ENCODE assay signal across 38 mouse cellular contexts in genomic region chr1:175970710-175971109, GRCm38 (mm10). TPM values are rescaled to one million over a fixed set of nuclear protein-coding genes. Genes with fewer than 3 reads are reported as not detected.
DNase-seq lines count a peak whose midpoint lies in the region; ATAC-seq and TF ChIP-seq lines count a peak whose summit lies in the region.
"Had no signal": no experiment of that assay in that cellular context is flagged by ENCODE, and none has a peak within 500 bp of the region (broad histone marks: within the 10 kb centered on the region; RNA-seq: fewer than 3 reads in every experiment).

No protein-coding gene starts in this region.

- H3K27me3 ChIP-seq in cerebellum, adult 2 months (ENCODE audit: control insufficient read depth, insufficient read depth, low read length) = no peaks in the 10 kb centered on the region
- H3K27me3 ChIP-seq in forebrain, embryonic 14.5 days (replicated peaks; ENCODE audit: control insufficient read depth, insufficient read depth, low read length) = no peaks in the 10 kb centered on the region
- H3K27me3 ChIP-seq in forebrain, embryonic 10.5 days (ENCODE audit: poor library complexity, severe bottlenecking) = no peaks in the 10 kb centered on the region
- no peaks in the 10 kb centered on the region for H3K27me3 ChIP-seq in hindbrain, postnatal 0 days (ENCODE audit: insufficient read depth, low read length)
- no peaks in the 10 kb centered on the region for H3K27me3 ChIP-seq in hindbrain, embryonic 13.5 days
- H3K27me3 ChIP-seq: CH12.LX; hindbrain, embryonic 15.5 days; kidney, embryonic 15.5 days; limb, embryonic 13.5 days; lung, embryonic 15.5 days; stomach, embryonic 15.5 days had no signal

- no peak for TF ChIP-seq CTCF in cerebellum, adult 2 months (IDR thresholded peaks at IDR 0.05; ENCODE audit: borderline replicate concordance, insufficient read depth, low read depth, low read length)
- TF ChIP-seq CTCF in hindbrain, postnatal 0 days (IDR thresholded peaks at IDR 0.05; ENCODE audit: low read depth) = no peak

- H3K4me2 ChIP-seq in forebrain, embryonic 14.5 days (ENCODE audit: low read length) = no peak overlapping the region
- no peak overlapping the region for H3K4me2 ChIP-seq in hindbrain, postnatal 0 days (ENCODE audit: low read depth, low read length)
- no peak overlapping the region for H3K4me2 ChIP-seq in hindbrain, embryonic 13.5 days
- H3K4me2 ChIP-seq: heart, embryonic 11.5 days; hindbrain, embryonic 15.5 days; kidney, embryonic 15.5 days; limb, embryonic 13.5 days; liver, embryonic 11.5 days; lung, embryonic 15.5 days; midbrain, embryonic 11.5 days; stomach, embryonic 15.5 days had no signal

- DNase-seq in cerebellum, adult 2 months = peak; percentile 45 to 73
- DNase-seq in cerebellum, adult 9-10 months = no peak
- DNase-seq in forebrain, embryonic 14.5 days (ENCODE audit: low spot score) = peak; percentile 37
- DNase-seq in forebrain, embryonic 10.5 days (ENCODE audit: extremely low spot score, low spot score) = no peak
- peak; percentile 46 for DNase-seq in hindbrain, postnatal 0 days (ENCODE audit: low spot score)
- peak; percentile 5 for DNase-seq in retina, embryonic 14.5 days (ENCODE audit: low spot score)
- no peak for DNase-seq in retina, postnatal 1 day
- DNase-seq: adrenal gland, adult 2 months; adrenal gland, postnatal 36 days; gastrocnemius, adult 2 months; gastrocnemius, postnatal 36 days; heart, adult 18-20 months; heart, postnatal 36 days; kidney, adult 18-20 months; kidney, postnatal 25 days; right cerebral cortex, postnatal 14 days had no signal

- H3K4me3 ChIP-seq in cerebellum, adult 2 months (replicated peaks; ENCODE audit: insufficient read depth, low read depth, low read length) = no peak overlapping the region
- H3K4me3 ChIP-seq in forebrain, embryonic 14.5 days (ENCODE audit: low read depth, low read length) = no peak overlapping the region
- no peak overlapping the region for H3K4me3 ChIP-seq in forebrain, embryonic 10.5 days
- H3K4me3 ChIP-seq in hindbrain, postnatal 0 days (ENCODE audit: low read length) = no peak overlapping the region
- H3K4me3 ChIP-seq in hindbrain, embryonic 13.5 days = no peak overlapping the region
- H3K4me3 ChIP-seq: gastrocnemius, adult 2 months; hindbrain, embryonic 15.5 days; kidney, embryonic 15.5 days; limb, embryonic 13.5 days; lung, embryonic 15.5 days; stomach, embryonic 15.5 days had no signal

- no peak for TF ChIP-seq POLR2A in cerebellum, adult 2 months (IDR thresholded peaks at IDR 0.05; ENCODE audit: borderline replicate concordance, insufficient read depth, low read length)

- H3K9ac ChIP-seq in forebrain, embryonic 14.5 days (ENCODE audit: low read length) = no peak overlapping the region
- H3K9ac ChIP-seq in hindbrain, postnatal 0 days (replicated peaks; ENCODE audit: low read length) = no peak overlapping the region
- H3K9ac ChIP-seq in hindbrain, embryonic 13.5 days = no peak overlapping the region
- H3K9ac ChIP-seq: hindbrain, embryonic 15.5 days; kidney, embryonic 15.5 days; limb, embryonic 13.5 days; lung, embryonic 15.5 days; stomach, embryonic 15.5 days had no signal

- H3K4me1 ChIP-seq in cerebellum, adult 2 months (ENCODE audit: control insufficient read depth, insufficient read depth, low read length) = peaks cover 22% of the 10 kb centered on the region; the same call in 1 of the 2 replicates
- H3K4me1 ChIP-seq in forebrain, embryonic 14.5 days (ENCODE audit: control insufficient read depth, insufficient read depth, low read length) = no peaks in the 10 kb centered on the region
- H3K4me1 ChIP-seq in forebrain, embryonic 10.5 days = peaks cover 7% of the 10 kb centered on the region; the same call in 1 of the 2 replicates
- no peaks in the 10 kb centered on the region for H3K4me1 ChIP-seq in hindbrain, postnatal 0 days (ENCODE audit: insufficient read depth, low read length)
- H3K4me1 ChIP-seq in hindbrain, embryonic 13.5 days (replicated peaks) = no peaks in the 10 kb centered on the region
- H3K4me1 ChIP-seq: hindbrain, embryonic 15.5 days; kidney, embryonic 15.5 days; limb, embryonic 13.5 days; lung, embryonic 15.5 days; stomach, embryonic 15.5 days had no signal

- no peak for ATAC-seq in forebrain, embryonic 14.5 days
- ATAC-seq in hindbrain, postnatal 0 days = no peak
- ATAC-seq in hindbrain, embryonic 13.5 days (ENCODE audit: low FRiP score) = no peak
- ATAC-seq: activated CD4-positive, CD25-positive, alpha-beta regulatory T cell, adult 4 months had no signal

- H3K9me3 ChIP-seq in forebrain, embryonic 14.5 days (replicated peaks; ENCODE audit: control insufficient read depth, low read length) = no peaks in the 10 kb centered on the region
- H3K9me3 ChIP-seq in forebrain, embryonic 10.5 days = no peaks in the 10 kb centered on the region; the same call in 1 of the 2 replicates
- H3K9me3 ChIP-seq in hindbrain, postnatal 0 days (ENCODE audit: low read length) = no peaks in the 10 kb centered on the region; the same call in 1 of the 2 replicates
- peaks cover 3% of the 10 kb centered on the region; the same call in 1 of the 2 replicates for H3K9me3 ChIP-seq in hindbrain, embryonic 13.5 days
- H3K9me3 ChIP-seq: hindbrain, embryonic 15.5 days; kidney, embryonic 15.5 days; limb, embryonic 13.5 days; lung, embryonic 15.5 days; stomach, embryonic 15.5 days had no signal

- H3K27ac ChIP-seq in cerebellum, adult 2 months (ENCODE audit: insufficient read depth, low read length) = no peak overlapping the region
- H3K27ac ChIP-seq in forebrain, embryonic 14.5 days (ENCODE audit: low read depth, low read length) = no peak overlapping the region
- H3K27ac ChIP-seq in forebrain, embryonic 10.5 days = no peak overlapping the region
- no peak overlapping the region for H3K27ac ChIP-seq in hindbrain, postnatal 0 days
- no peak overlapping the region for H3K27ac ChIP-seq in hindbrain, embryonic 13.5 days
- H3K27ac ChIP-seq: gastrocnemius, adult 2 months; hindbrain, embryonic 15.5 days; kidney, embryonic 15.5 days; limb, embryonic 13.5 days; lung, embryonic 15.5 days; stomach, embryonic 15.5 days had no signal

- WGBS in cerebellum, adult 2 months = 13% methylated on average over 5 of the region's 5 CpGs
- WGBS in forebrain, embryonic 14.5 days = 30% methylated on average over 5 of the region's 5 CpGs
- WGBS in forebrain, embryonic 10.5 days = 76% methylated on average over 5 of the region's 5 CpGs
- WGBS in hindbrain, postnatal 0 days = 30% methylated on average over 5 of the region's 5 CpGs
- 62% methylated on average over 5 of the region's 5 CpGs for WGBS in hindbrain, embryonic 13.5 days

- no peaks in the 10 kb centered on the region for H3K36me3 ChIP-seq in forebrain, embryonic 14.5 days (ENCODE audit: control insufficient read depth, insufficient read depth, low read length)
- H3K36me3 ChIP-seq in forebrain, embryonic 10.5 days (replicated peaks) = no peaks in the 10 kb centered on the region
- H3K36me3 ChIP-seq in hindbrain, postnatal 0 days (ENCODE audit: insufficient read depth, low read length) = no peaks in the 10 kb centered on the region
- no peaks in the 10 kb centered on the region for H3K36me3 ChIP-seq in hindbrain, embryonic 13.5 days
- H3K36me3 ChIP-seq: hindbrain, embryonic 15.5 days; kidney, embryonic 15.5 days; limb, embryonic 13.5 days; lung, embryonic 15.5 days; stomach, embryonic 15.5 days had no signal

RNA-seq across cellular contexts. Expression of gene Rbm8a2, which starts 8.2 kb away (rescaled TPM):
- 1.2 and 1.4 TPM in 2 replicates for polyA plus RNA-seq in cerebellum, adult 2 months (2012; rRNA removed)
- polyA plus RNA-seq in forebrain, embryonic 14.5 days (2014; fragmentation: Nextera tagmentation; extraction: Ambion mirVana) = 0.51 and 0.72 TPM in 2 replicates
- 1.1 and 1.2 TPM in 2 replicates for polyA plus RNA-seq in forebrain, embryonic 10.5 days (2016; fragmentation: Nextera tagmentation; extraction: Ambion mirVana)
- not detected in 2 replicates for total RNA-seq in hindbrain, postnatal 0 days (2014; rRNA removed)
- polyA plus RNA-seq in hindbrain, postnatal 0 days (2015; fragmentation: Nextera tagmentation; extraction: Ambion mirVana) = 0.53 and 0.55 TPM in 2 replicates
- 0.53 and 1.2 TPM in 2 replicates for polyA plus RNA-seq in hindbrain, embryonic 13.5 days (2015; fragmentation: Nextera tagmentation; extraction: Ambion mirVana)
- total RNA-seq: adrenal gland, adult 2 months; adrenal gland, postnatal 36 days; gastrocnemius, adult 2 months; gastrocnemius, postnatal 36 days; heart, adult 18-20 months; heart, postnatal 36 days; layer of hippocampus, adult 18-20 months; layer of hippocampus, postnatal 10 days; left cerebral cortex, adult 18-20 months; neutrophil, adult 5-6 weeks had no signal
- polyA plus RNA-seq: adrenal gland, adult 2 months; small intestine, adult 2 months had no signal

RNA-seq across cellular contexts. Expression of gene Gm38100, which starts 50.6 kb away (rescaled TPM):
- not detected in 2 replicates for polyA plus RNA-seq in cerebellum, adult 2 months (2012; rRNA removed)
- polyA plus RNA-seq in forebrain, embryonic 14.5 days (2014; fragmentation: Nextera tagmentation; extraction: Ambion mirVana) = not detected in 2 replicates
- polyA plus RNA-seq in forebrain, embryonic 10.5 days (2016; fragmentation: Nextera tagmentation; extraction: Ambion mirVana) = 0.25 and 0.27 TPM in 2 replicates
- not detected in 2 replicates for total RNA-seq in hindbrain, postnatal 0 days (2014; rRNA removed)
- not detected in 2 replicates for polyA plus RNA-seq in hindbrain, postnatal 0 days (2015; fragmentation: Nextera tagmentation; extraction: Ambion mirVana)
- polyA plus RNA-seq in hindbrain, embryonic 13.5 days (2015; fragmentation: Nextera tagmentation; extraction: Ambion mirVana) = not detected in 2 replicates
- total RNA-seq: adrenal gland, adult 2 months; adrenal gland, postnatal 36 days; CH12.LX; ES-E14; gastrocnemius, adult 2 months; gastrocnemius, postnatal 36 days; heart, adult 18-20 months; heart, postnatal 36 days; layer of hippocampus, adult 18-20 months; layer of hippocampus, postnatal 10 days; left cerebral cortex, adult 18-20 months; left cerebral cortex, postnatal 14 days; megakaryocyte progenitor cell, adult 5-6 weeks; neutrophil, adult 5-6 weeks had no signal
- polyA plus RNA-seq: activated CD4-positive, CD25-positive, alpha-beta regulatory T cell, adult 4 months; adrenal gland, adult 2 months; C2C12; heart, embryonic 11.5 days; hindbrain, embryonic 15.5 days; liver, embryonic 16.5 days; lung, embryonic 15.5 days; midbrain, embryonic 11.5 days; neural tube, embryonic 11.5 days; small intestine, adult 2 months had no signal

Comparison
In these comparisons a context has a peak if more than half of its experiments do, and no peak if none do; other contexts are left out.
1. DNase-seq: peak in cerebellum, adult 2 months (2 of 2), forebrain, embryonic 14.5 days (single experiment), hindbrain, postnatal 0 days (single experiment) and retina, embryonic 14.5 days (single experiment); none in cerebellum, adult 9-10 months (single experiment), forebrain, embryonic 10.5 days (single experiment) and retina, postnatal 1 day (single experiment).